Mouse (Mus musculus): ENCODE data around the gene Vasp. TPM values are rescaled to one million over a fixed set of nuclear protein-coding genes. Genes with fewer than 3 reads are reported as not detected.

Gene Vasp
- polyA plus RNA-seq, 1 experiment from 2014 or later = 108 TPM

DNA sequence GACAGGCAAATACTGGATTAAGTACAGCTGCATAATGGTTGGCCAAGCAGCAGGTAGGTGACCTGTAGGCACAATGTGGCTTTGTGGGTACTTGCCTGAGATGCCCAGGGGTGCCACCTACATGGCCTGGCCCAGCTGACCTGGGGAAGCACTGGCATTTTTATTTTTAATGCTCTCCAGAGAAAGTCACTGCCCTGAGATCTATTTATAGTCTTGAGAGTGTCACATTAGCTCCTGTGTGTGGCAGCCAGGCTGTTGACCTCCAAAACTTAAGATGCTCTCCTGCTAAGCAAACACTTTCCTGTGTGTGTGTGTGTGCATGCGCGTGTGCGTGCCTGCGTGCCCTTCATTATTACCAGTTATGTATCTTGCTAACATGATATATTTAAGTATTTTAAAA, 33.3 kb downstream of the Vasp start:
- Histone ChIP-seq H3K27ac (replicated peaks) (no peak overlapping the region), H3K4me3 (ENCODE audit: low read depth, low read length) (no peak overlapping the region), H3K27me3 (ENCODE audit: control insufficient read depth, insufficient read depth, low read length) (no peaks in the 10 kb centered on the region), H3K4me1 (replicated peaks; ENCODE audit: control insufficient read depth, insufficient read depth) (0 out of 2 replicates have a peak, but pooled peaks cover 2% of the 10 kb centered on the region), H3K4me2 (replicated peaks; ENCODE audit: low read depth) (no peak overlapping the region), H3K9ac (ENCODE audit: low read length) (no peak overlapping the region), H3K9me3 (ENCODE audit: control insufficient read depth, low read length) (no peaks in the 10 kb centered on the region), H3K36me3 (ENCODE audit: control insufficient read depth, insufficient read depth, low read length) (peaks cover 4% of the 10 kb centered on the region; the same call in 1 of the 2 replicates)
- ATAC-seq (ENCODE audit: low FRiP score, low TSS enrichment) = no peak
- no peak for TF ChIP-seq EP300 (optimal IDR thresholded peaks at IDR 0.05)
- TF ChIP-seq CTCF (IDR thresholded peaks at IDR 0.05; ENCODE audit: low read depth) = no peak
- no peak for DNase-seq (ENCODE audit: low spot score)
- 85% methylated on average over 4 of the region's 4 CpGs for WGBS

DNA sequence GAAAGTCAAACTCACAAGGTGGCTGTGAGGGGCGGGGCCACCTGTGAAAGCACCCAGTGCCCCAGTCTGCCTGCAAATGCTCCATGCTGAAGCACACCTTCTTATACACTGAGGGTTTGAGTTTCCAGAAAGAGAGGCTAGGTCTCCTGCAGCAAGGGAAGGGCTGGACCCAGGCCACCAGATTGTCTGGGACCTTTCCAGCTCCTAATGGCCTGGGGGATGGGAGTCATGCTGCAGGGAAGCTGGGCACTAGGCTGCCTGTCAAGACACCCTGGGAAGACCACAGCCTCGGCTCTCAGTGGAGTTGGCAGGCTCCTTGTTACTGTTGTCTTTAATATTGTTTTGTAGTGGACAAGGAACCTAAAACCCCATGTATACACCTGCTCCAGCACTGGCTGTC, 35.2 kb downstream of the Vasp start:
- Histone ChIP-seq H3K4me2 (replicated peaks; ENCODE audit: low read depth) (no peak overlapping the region), H3K4me3 (ENCODE audit: low read depth, low read length) (no peak overlapping the region), H3K27ac (replicated peaks) (no peak overlapping the region), H3K4me1 (replicated peaks; ENCODE audit: control insufficient read depth, insufficient read depth) (0 out of 2 replicates have a peak, but pooled peaks cover 2% of the 10 kb centered on the region), H3K9me3 (ENCODE audit: control insufficient read depth, low read length) (no peaks in the 10 kb centered on the region), H3K27me3 (ENCODE audit: control insufficient read depth, insufficient read depth, low read length) (no peaks in the 10 kb centered on the region), H3K36me3 (ENCODE audit: control insufficient read depth, insufficient read depth, low read length) (peaks cover 4% of the 10 kb centered on the region; the same call in 1 of the 2 replicates), H3K9ac (ENCODE audit: low read length) (0 out of 2 replicates have a peak overlapping the region, but pooled peaks have one; percentile 27)
- ATAC-seq (ENCODE audit: low FRiP score, low TSS enrichment) (no peak), DNase-seq (ENCODE audit: low spot score) (no peak)
- 55% methylated on average over 2 of the region's 2 CpGs for WGBS
- no peak for TF ChIP-seq CTCF (IDR thresholded peaks at IDR 0.05; ENCODE audit: low read depth)
- TF ChIP-seq EP300 (optimal IDR thresholded peaks at IDR 0.05) = no peak

DNA sequence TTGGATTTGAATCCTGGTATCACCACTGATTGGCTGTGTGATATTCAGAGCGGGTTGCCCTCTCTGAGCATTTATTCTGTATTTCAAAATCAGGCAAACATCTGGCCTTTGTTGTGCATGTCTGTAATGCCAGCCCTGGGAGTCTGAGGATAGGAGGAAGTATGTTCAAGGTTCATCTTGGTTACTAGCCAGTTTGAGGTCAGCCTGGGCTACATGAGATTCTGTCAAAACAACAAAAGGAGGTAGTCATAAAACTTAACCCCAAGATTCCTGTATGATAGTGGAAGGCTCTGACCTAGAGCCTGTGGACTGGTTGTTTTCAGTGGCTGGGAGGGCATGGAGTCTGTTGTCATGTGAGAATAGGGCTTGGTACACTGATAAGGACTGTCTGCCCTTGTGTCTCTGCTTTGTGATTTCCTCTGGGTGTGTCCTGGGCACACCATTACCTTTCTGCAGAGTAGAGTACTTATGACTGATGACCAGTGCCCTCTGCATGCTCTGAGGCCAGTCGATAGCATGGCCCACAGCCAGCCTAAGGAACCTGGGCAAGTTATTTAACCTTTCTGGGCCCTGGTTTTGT, 36.4 kb downstream of the Vasp start:
- WGBS = 64% methylated on average over 2 of the region's 2 CpGs

GRCm38 (mm10) chr7:19234652-19235051, 37.0 kb downstream of the Vasp start:
- ATAC-seq (ENCODE audit: low FRiP score, low TSS enrichment) = no peak
- Histone ChIP-seq H3K27ac (replicated peaks) (no peak overlapping the region), H3K4me2 (replicated peaks; ENCODE audit: low read depth) (no peak overlapping the region), H3K9me3 (ENCODE audit: control insufficient read depth, low read length) (no peaks in the 10 kb centered on the region), H3K4me1 (replicated peaks; ENCODE audit: control insufficient read depth, insufficient read depth) (peaks cover 2% of the 10 kb centered on the region), H3K27me3 (ENCODE audit: control insufficient read depth, insufficient read depth, low read length) (no peaks in the 10 kb centered on the region), H3K9ac (ENCODE audit: low read length) (no peak overlapping the region), H3K36me3 (ENCODE audit: control insufficient read depth, insufficient read depth, low read length) (peaks cover 4% of the 10 kb centered on the region; the same call in 1 of the 2 replicates), H3K4me3 (ENCODE audit: low read depth, low read length) (no peak overlapping the region)
- DNase-seq (ENCODE audit: low spot score) = no peak
- TF ChIP-seq EP300 (optimal IDR thresholded peaks at IDR 0.05) (no peak), CTCF (IDR thresholded peaks at IDR 0.05; ENCODE audit: low read depth) (no peak)
- WGBS = 79% methylated on average over 5 of the region's 5 CpGs

More for the DNA sequence above, 36.4 kb downstream of the Vasp start:
- Histone ChIP-seq H3K27me3 (ENCODE audit: control insufficient read depth, insufficient read depth, low read length) (no peaks in the 10 kb centered on the region), H3K4me1 (replicated peaks; ENCODE audit: control insufficient read depth, insufficient read depth) (0 out of 2 replicates have a peak, but pooled peaks cover 2% of the 10 kb centered on the region), H3K4me2 (replicated peaks; ENCODE audit: low read depth) (no peak overlapping the region), H3K9ac (ENCODE audit: low read length) (no peak overlapping the region), H3K9me3 (ENCODE audit: control insufficient read depth, low read length) (no peaks in the 10 kb centered on the region), H3K36me3 (ENCODE audit: control insufficient read depth, insufficient read depth, low read length) (peaks cover 4% of the 10 kb centered on the region; the same call in 1 of the 2 replicates), H3K4me3 (ENCODE audit: low read depth, low read length) (no peak overlapping the region), H3K27ac (replicated peaks) (no peak overlapping the region)
- TF ChIP-seq CTCF (IDR thresholded peaks at IDR 0.05; ENCODE audit: low read depth) (no peak), EP300 (optimal IDR thresholded peaks at IDR 0.05) (no peak)
- DNase-seq (ENCODE audit: low spot score) (no peak), ATAC-seq (ENCODE audit: low FRiP score, low TSS enrichment) (peak; percentile 60)

- Histone ChIP-seq H3K27ac (replicated peaks) (no peak overlapping the region), H3K4me3 (ENCODE audit: low read depth, low read length) (no peak overlapping the region), H3K36me3 (ENCODE audit: control insufficient read depth, insufficient read depth, low read length) (peaks cover 4% of the 10 kb centered on the region; the same call in 1 of the 2 replicates), H3K4me2 (replicated peaks; ENCODE audit: low read depth) (no peak overlapping the region), H3K27me3 (ENCODE audit: control insufficient read depth, insufficient read depth, low read length) (no peaks in the 10 kb centered on the region), H3K9me3 (ENCODE audit: control insufficient read depth, low read length) (no peaks in the 10 kb centered on the region), H3K9ac (ENCODE audit: low read length) (no peak overlapping the region), H3K4me1 (replicated peaks; ENCODE audit: control insufficient read depth, insufficient read depth) (peaks cover 6% of the 10 kb centered on the region)
- no peak for TF ChIP-seq EP300 (optimal IDR thresholded peaks at IDR 0.05)
- TF ChIP-seq CTCF (IDR thresholded peaks at IDR 0.05; ENCODE audit: low read depth) = no peak
- ATAC-seq (ENCODE audit: low FRiP score, low TSS enrichment) = no peak
- DNase-seq (ENCODE audit: low spot score) = no peak
- 77% methylated on average over 3 of the region's 3 CpGs for WGBS
These were observed 39.8 kb downstream of the Vasp start for GRCm38 (mm10) chr7:19231849-19232248.

DNA sequence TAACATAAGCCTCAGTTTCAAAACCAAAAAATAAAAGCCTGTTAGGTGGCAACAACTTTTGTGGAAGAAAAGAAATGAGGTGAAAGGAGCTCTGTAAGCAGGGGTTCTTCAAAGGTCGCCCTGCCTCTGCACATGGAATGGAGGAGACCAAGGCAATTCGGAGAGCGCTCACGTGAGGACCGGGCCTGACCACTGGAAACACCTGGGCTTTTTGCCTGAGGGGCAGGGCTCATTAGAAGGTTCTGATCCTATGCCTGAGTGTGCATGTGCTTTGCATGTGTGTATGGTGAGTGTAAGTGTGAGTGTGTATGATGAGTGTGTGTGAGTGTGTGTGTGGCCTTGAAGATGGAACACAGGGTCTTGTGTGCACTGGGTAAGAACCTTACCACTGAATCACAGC, 40.7 kb downstream of the Vasp start:
- 94% methylated on average over 5 of the region's 5 CpGs for WGBS
- Histone ChIP-seq H3K4me3 (ENCODE audit: low read depth, low read length) (no peak overlapping the region), H3K27me3 (ENCODE audit: control insufficient read depth, insufficient read depth, low read length) (no peaks in the 10 kb centered on the region), H3K4me1 (replicated peaks; ENCODE audit: control insufficient read depth, insufficient read depth) (peaks cover 6% of the 10 kb centered on the region), H3K9ac (ENCODE audit: low read length) (no peak overlapping the region), H3K36me3 (ENCODE audit: control insufficient read depth, insufficient read depth, low read length) (peaks cover 4% of the 10 kb centered on the region; the same call in 1 of the 2 replicates), H3K27ac (replicated peaks) (no peak overlapping the region), H3K4me2 (replicated peaks; ENCODE audit: low read depth) (no peak overlapping the region), H3K9me3 (ENCODE audit: control insufficient read depth, low read length) (no peaks in the 10 kb centered on the region)
- DNase-seq (ENCODE audit: low spot score) (no peak), ATAC-seq (ENCODE audit: low FRiP score, low TSS enrichment) (no peak)
- TF ChIP-seq EP300 (optimal IDR thresholded peaks at IDR 0.05) = no peak
- TF ChIP-seq CTCF (IDR thresholded peaks at IDR 0.05; ENCODE audit: low read depth) = no peak
